Mouse (Mus musculus): ENCODE measurements around the gene Mgmt. TPM values are rescaled to one million over a fixed set of nuclear protein-coding genes. Genes with fewer than 3 reads are reported as not detected.

Mgmt gene
- polyA plus RNA-seq, 1 experiment = 0.56 TPM

DNA sequence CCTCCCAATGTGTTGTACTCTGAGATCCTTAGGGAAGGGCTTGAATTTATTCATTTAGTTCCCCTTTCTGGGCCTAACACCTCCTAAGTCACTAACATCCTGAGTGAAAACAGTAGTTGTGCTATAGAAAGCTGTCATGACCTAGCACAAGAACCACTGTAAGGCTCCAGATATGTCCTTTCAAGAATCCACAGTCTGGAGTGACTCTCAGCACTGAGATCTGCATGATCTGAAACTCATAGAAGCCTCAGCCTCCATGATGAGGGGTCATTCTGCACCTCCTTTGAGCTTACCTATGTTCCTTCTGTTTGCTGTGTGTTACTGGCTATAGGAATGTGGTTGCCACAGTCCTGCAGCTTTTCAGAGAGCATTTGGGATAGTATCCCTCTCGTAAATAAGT, 200.1 kb downstream of the Mgmt start:
- TF ChIP-seq POLR2A (IDR thresholded peaks at IDR 0.05; ENCODE audit: low read depth, low read length) = no peak
- Histone ChIP-seq H3K27me3 (ENCODE audit: control insufficient read depth, insufficient read depth, low read length) (no peaks in the 10 kb centered on the region), H3K4me1 (ENCODE audit: control insufficient read depth, insufficient read depth, insufficient read length, low read length) (no peaks in the 10 kb centered on the region), H3K36me3 (ENCODE audit: control insufficient read depth, insufficient read depth, low read length) (no peaks in the 10 kb centered on the region), H3K27ac (ENCODE audit: insufficient read depth, low read depth, low read length) (no peak overlapping the region), H3K4me3 (ENCODE audit: low read depth, low read length) (no peak overlapping the region)
- WGBS = 88% methylated on average over 1 of the region's 1 CpGs

DNA sequence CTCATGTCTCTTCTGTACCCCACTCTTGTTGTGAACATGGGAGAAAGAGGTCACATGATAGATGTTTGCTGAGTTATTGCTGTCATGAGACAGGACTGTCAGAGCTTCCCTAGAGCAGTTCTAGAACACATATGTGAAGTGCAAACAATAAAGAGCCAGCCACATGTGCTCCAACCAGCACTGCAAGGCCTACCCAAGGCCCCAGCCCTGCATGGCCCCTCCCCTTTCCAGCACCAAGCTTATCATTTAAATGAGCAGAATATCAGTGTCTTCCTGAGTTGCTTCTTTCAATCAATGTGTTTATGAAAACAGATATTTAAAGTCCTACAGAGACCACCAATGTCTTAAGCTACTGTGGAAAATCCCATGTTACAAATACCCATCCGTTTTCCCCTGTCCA, 201.3 kb downstream of the Mgmt start:
- H3K4me3 ChIP-seq (ENCODE audit: low read depth, low read length) = no peak overlapping the region
- H3K4me1 ChIP-seq (ENCODE audit: control insufficient read depth, insufficient read depth, insufficient read length, low read length) = no peaks in the 10 kb centered on the region
- WGBS = 82% methylated on average over 1 of the region's 1 CpGs
- TF ChIP-seq POLR2A (IDR thresholded peaks at IDR 0.05; ENCODE audit: low read depth, low read length) (no peak), CTCF (IDR thresholded peaks at IDR 0.05; ENCODE audit: extremely low read depth, insufficient read length, insufficient replicate concordance, low read depth, low read length) (no peak)
- H3K36me3 ChIP-seq (ENCODE audit: control insufficient read depth, insufficient read depth, low read length) = no peaks in the 10 kb centered on the region
- no peak overlapping the region for H3K27ac ChIP-seq (ENCODE audit: insufficient read depth, low read depth, low read length)
- no peaks in the 10 kb centered on the region for H3K27me3 ChIP-seq (ENCODE audit: control insufficient read depth, insufficient read depth, low read length)

DNA sequence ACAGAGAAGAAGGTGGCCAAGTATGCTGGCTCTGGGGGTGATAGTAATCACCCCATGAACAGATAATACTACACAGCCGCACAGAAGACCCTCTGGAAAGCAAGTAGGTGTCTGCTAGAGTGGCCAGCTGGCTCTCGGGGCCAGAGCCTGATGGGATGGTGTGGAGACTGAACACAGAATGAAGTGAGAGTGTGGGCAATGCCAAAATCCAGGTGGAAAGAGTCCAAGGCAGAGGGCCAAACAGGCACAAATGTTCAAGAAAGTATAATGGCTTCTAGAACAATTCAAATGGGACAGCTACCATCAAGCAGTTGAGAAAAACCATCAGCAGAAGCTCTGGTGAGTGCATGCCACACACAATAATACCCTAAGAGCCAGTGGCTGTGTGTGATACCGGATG, 205.4 kb downstream of the Mgmt start:
- TF ChIP-seq CTCF (IDR thresholded peaks at IDR 0.05; ENCODE audit: extremely low read depth, insufficient read length, insufficient replicate concordance, low read depth, low read length) (no peak), POLR2A (IDR thresholded peaks at IDR 0.05; ENCODE audit: low read depth, low read length) (no peak)
- Histone ChIP-seq H3K4me3 (ENCODE audit: low read depth, low read length) (no peak overlapping the region), H3K4me1 (ENCODE audit: control insufficient read depth, insufficient read depth, insufficient read length, low read length) (no peaks in the 10 kb centered on the region), H3K36me3 (ENCODE audit: control insufficient read depth, insufficient read depth, low read length) (no peaks in the 10 kb centered on the region), H3K27ac (ENCODE audit: insufficient read depth, low read depth, low read length) (no peak overlapping the region), H3K27me3 (ENCODE audit: control insufficient read depth, insufficient read depth, low read length) (no peaks in the 10 kb centered on the region)
- 71% methylated on average over 3 of the region's 3 CpGs for WGBS

DNA sequence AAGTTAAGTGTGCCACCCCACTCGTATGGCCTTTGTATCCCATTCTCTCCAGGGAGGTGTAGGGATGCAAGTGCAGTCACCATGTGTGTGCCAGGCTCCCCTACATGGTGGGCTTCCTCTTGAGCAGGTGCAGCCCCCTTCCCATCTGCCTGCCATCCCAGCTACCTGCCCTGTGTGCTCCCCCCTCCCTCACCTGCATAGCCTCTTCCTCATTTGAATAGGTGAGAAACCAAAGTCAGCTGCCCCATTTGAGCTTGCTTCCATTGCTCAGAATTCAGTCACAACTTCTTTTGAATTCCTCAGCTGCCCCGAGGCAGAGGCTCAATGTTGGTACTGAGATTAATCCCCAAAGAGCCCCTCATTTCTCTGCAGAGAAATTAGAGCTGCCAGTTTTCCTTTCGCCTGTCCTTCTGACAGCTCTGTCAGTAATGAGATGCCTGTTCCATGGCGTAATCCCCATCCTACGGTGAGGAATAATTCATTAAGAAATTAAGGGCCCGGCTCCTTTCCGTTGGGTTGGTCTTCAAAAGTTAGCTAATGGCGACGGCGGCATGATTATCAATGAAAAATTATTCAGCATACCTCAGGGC, 208.3 kb downstream of the Mgmt start:
- Histone ChIP-seq H3K4me3 (ENCODE audit: low read depth, low read length) (no peak overlapping the region), H3K4me1 (ENCODE audit: control insufficient read depth, insufficient read depth, insufficient read length, low read length) (no peaks in the 10 kb centered on the region), H3K27ac (ENCODE audit: insufficient read depth, low read depth, low read length) (no peak overlapping the region), H3K36me3 (ENCODE audit: control insufficient read depth, insufficient read depth, low read length) (no peaks in the 10 kb centered on the region), H3K27me3 (ENCODE audit: control insufficient read depth, insufficient read depth, low read length) (no peaks in the 10 kb centered on the region)
- 85% methylated on average over 10 of the region's 10 CpGs for WGBS
- TF ChIP-seq POLR2A (IDR thresholded peaks at IDR 0.05; ENCODE audit: low read depth, low read length) (no peak), CTCF (IDR thresholded peaks at IDR 0.05; ENCODE audit: extremely low read depth, insufficient read length, insufficient replicate concordance, low read depth, low read length) (no peak)

DNA sequence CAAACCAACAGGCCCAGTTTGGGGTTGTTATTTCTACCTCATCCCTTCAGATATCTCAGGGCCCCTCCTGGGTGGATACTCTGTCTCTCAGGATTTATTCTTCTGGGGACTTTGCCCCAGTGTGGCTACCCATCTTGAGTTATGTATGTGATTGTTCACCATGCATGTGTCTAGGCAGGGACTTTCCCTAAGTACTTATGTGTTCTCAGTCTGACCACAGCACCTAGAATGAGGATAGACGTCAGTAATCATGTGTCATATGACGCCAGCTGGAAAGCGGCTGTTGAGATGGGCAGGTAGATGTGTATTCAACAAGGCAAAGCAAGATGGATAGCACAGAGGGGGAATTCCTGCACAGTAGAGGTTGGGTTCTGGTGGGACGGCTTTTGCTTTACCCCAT, 217.7 kb downstream of the Mgmt start:
- no peak overlapping the region for H3K27ac ChIP-seq (ENCODE audit: insufficient read depth, low read depth, low read length)
- TF ChIP-seq CTCF (IDR thresholded peaks at IDR 0.05; ENCODE audit: extremely low read depth, insufficient read length, insufficient replicate concordance, low read depth, low read length) (no peak), POLR2A (IDR thresholded peaks at IDR 0.05; ENCODE audit: low read depth, low read length) (no peak)
- H3K27me3 ChIP-seq (ENCODE audit: control insufficient read depth, insufficient read depth, low read length) = no peaks in the 10 kb centered on the region
- H3K4me1 ChIP-seq (ENCODE audit: control insufficient read depth, insufficient read depth, insufficient read length, low read length) = no peaks in the 10 kb centered on the region
- WGBS = 96% methylated on average over 4 of the region's 4 CpGs
- H3K4me3 ChIP-seq (ENCODE audit: low read depth, low read length) = no peak overlapping the region
- no peaks in the 10 kb centered on the region for H3K36me3 ChIP-seq (ENCODE audit: control insufficient read depth, insufficient read depth, low read length)

DNA sequence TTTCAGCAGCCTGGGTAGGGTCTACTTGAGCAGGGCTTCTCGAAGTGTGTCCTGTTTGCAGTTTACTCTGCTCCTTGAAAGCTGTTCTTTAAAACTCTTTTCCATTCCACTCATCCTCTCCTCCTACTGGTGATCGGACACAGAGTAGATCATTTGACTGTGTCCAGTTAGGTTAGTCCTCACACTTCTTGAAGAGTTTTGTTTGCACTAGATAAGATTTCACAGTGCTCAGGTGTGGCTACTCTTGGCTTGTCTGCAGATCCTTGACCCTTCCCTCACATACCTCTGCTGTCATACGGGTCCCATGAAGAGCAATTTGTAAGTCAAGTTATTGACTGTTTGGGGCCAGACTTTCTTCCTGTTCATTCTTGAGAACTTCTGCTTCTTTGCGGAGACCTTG, 221.8 kb downstream of the Mgmt start:
- TF ChIP-seq POLR2A (IDR thresholded peaks at IDR 0.05; ENCODE audit: low read depth, low read length) (no peak), CTCF (IDR thresholded peaks at IDR 0.05; ENCODE audit: extremely low read depth, insufficient read length, insufficient replicate concordance, low read depth, low read length) (no peak)
- H3K27me3 ChIP-seq (ENCODE audit: control insufficient read depth, insufficient read depth, low read length) = no peaks in the 10 kb centered on the region
- no peak overlapping the region for H3K27ac ChIP-seq (ENCODE audit: insufficient read depth, low read depth, low read length)
- WGBS = 25% methylated on average over 4 of the region's 4 CpGs
- no peak overlapping the region for H3K4me3 ChIP-seq (ENCODE audit: low read depth, low read length)
- no peaks in the 10 kb centered on the region for H3K4me1 ChIP-seq (ENCODE audit: control insufficient read depth, insufficient read depth, insufficient read length, low read length)
- H3K36me3 ChIP-seq (ENCODE audit: control insufficient read depth, insufficient read depth, low read length) = no peaks in the 10 kb centered on the region

DNA sequence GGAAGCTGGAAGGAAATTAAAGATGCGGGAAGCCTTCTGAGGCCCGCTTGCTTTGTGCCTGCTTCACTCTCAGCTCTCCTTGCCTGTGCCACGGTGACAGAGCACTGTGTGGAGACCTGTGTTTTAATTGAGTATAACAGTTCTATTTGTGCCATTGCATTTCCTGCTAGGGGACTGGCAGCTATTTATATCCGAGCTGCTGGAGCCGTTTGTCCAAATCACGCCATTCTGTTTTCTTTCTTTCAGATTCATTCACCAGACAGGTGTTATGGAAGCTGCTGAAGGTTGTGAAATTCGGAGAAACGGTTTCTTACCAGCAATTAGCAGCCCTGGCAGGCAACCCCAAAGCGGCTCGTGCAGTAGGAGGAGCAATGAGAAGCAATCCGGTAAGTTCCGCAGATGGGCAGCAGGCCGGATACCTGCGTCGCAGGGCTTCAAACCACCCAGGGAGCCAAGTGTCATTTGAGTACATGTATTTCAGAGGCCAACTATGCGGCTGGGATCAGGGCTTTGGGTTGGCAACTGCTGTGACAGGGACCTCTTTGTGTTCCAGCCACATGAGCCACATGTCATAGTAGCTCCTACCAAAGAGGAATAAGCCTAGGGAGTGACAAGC, 226.9 kb downstream of the Mgmt start:
- 77% methylated on average over 16 of the region's 16 CpGs for WGBS

More for the DNA sequence above, 226.9 kb downstream of the Mgmt start:
- no peak for TF ChIP-seq CTCF (IDR thresholded peaks at IDR 0.05; ENCODE audit: extremely low read depth, insufficient read length, insufficient replicate concordance, low read depth, low read length)
- no peak for TF ChIP-seq POLR2A (IDR thresholded peaks at IDR 0.05; ENCODE audit: low read depth, low read length)
- Histone ChIP-seq H3K4me1 (ENCODE audit: control insufficient read depth, insufficient read depth, insufficient read length, low read length) (no peaks in the 10 kb centered on the region), H3K27me3 (ENCODE audit: control insufficient read depth, insufficient read depth, low read length) (no peaks in the 10 kb centered on the region), H3K27ac (ENCODE audit: insufficient read depth, low read depth, low read length) (no peak overlapping the region), H3K4me3 (ENCODE audit: low read depth, low read length) (no peak overlapping the region), H3K36me3 (ENCODE audit: control insufficient read depth, insufficient read depth, low read length) (no peaks in the 10 kb centered on the region)
